Mouse (Mus musculus) lung, postnatal 4 days (tissue): ENCODE results near the gene Ltbp2.
A peak's percentile ranks its signal among the peaks of the same experiment; 100 is the strongest.

Experiments used
- DNase-seq, 2 experiments: peaks; one replicate each; pipeline ENCODE4 v3.0.0; 2021

The Ltbp2 gene

DNA sequence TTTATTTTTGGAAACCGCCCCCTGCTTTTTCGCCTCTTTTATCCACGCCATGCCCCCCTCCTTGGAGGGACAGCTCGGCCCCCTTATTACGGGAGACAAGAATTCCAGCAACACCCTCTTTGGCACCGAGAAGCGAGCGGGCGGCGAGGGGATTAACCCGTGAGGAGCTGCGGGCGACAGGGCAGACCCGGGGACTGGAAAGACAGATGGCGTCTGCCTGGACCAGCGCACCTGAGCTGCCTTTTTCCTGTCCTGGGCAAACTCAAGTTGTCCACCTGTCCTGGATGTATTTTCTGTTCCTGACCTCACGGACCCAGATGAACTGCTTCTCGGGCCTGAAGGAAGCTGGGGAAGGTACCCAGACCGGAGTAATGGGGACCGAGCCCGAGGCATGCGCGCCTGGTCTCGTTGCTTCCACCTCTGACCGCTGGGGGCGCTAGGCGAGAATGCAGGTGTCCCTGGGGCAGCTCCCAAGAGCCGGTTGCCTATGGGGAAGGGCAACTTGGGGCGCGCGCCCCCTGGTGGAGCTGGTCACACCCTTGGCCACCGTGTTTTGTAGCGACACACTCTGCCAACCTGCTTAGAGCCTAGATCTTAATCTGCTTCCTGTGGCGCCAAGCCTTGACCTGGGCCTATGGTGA is at the start of gene Ltbp2:
Gene Ltbp2 (minus strand): TSS at position 52 of the 641 bp plus-strand sequence.
- peak; percentile 92 to 93 for DNase-seq

DNA sequence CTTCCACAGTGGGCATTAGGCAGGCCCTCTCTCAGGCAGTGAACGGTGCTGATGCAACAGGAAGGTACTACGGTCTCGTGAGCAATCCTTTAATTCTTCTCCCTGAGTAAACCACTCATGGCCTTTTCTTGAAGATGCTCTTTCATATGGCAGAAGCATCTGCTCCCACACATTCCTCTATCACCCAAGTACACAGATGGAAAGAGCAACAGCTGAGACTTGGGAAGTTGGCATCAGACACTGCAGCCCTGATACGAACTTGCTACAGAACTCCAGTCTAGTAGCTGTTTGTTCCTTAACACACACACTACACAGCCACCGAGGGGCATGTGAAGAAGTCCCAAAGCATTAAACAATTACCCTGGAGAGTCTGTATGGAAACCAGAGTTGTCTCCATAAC is 48.0 kb upstream of the Ltbp2 start:
- DNase-seq: no peak

DNA sequence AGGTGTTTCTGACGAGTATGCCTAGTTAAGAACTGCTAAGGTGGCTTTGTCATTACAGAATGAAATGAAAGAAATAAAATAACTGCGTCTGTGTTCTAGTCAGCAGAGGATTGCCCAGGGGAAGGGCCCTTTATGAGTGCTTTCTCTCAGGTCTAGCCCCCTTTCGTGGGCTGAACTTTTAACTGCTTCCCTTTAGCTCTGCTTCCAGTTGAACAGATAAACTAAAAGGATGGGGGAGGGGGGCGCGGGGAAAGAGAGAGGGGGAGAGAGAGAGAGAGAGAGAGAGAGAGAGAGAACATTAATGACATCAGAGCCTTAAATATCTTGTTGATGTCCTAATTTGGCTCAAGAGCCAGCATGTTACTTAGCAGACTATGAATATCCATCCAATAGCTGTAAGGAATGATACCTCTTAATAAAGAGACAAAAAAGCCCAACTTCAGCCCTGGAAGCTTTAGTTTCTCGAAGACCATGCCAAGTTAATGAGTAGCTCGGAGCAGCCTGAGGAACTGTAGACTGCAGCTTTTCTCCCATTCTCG is 45.6 kb upstream of the Ltbp2 start:
- no peak for DNase-seq

- no peak for DNase-seq
Observed at GRCm38 (mm10) chr12:84918809-84919208, 42.5 kb upstream of the Ltbp2 start.

- DNase-seq: no peak
Observed at GRCm38 (mm10) chr12:84917799-84918198, 41.5 kb upstream of the Ltbp2 start.

- no peak for DNase-seq
Observed at GRCm38 (mm10) chr12:84914959-84915358, 38.6 kb upstream of the Ltbp2 start.

GRCm38 (mm10) chr12:84912652-84913104 is 36.3 kb upstream of the Ltbp2 start:
- peak; percentile 51 to 78 for DNase-seq

GRCm38 (mm10) chr12:84911640-84912039 is 35.3 kb upstream of the Ltbp2 start:
- no peak for DNase-seq

DNA sequence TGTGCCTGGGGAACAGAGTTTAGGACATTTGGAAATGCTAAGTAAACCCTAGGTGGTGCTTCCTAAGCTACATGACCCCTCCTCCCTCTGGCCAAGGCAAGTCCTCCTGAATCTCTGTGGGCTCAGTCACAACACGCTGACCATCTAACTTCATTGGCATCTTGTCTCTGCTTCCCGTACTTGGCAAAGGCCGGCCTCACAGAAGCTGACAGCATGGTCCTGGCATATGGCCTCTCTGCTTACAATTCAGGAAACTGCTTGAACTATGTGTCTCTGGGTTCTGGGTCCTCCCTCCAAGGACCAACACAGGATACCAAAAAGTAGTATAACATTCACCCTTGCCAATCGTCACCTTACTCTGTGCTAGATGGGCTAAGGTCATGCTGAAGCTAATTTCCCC is 33.7 kb upstream of the Ltbp2 start:
- DNase-seq: no peak

- peak; percentile 41 to 75 for DNase-seq
Observed at GRCm38 (mm10) chr12:84907627-84908480, 31.5 kb upstream of the Ltbp2 start.

- DNase-seq: peak in 1 of 2 experiments; percentile 47
Observed at GRCm38 (mm10) chr12:84907024-84907626, 30.8 kb upstream of the Ltbp2 start.

GRCm38 (mm10) chr12:84904399-84904798 is 28.1 kb upstream of the Ltbp2 start:
- DNase-seq: no peak

GRCm38 (mm10) chr12:84900317-84900716 is 24.0 kb upstream of the Ltbp2 start:
- no peak for DNase-seq

- no peak for DNase-seq
Observed at GRCm38 (mm10) chr12:84897322-84897721, 21.0 kb upstream of the Ltbp2 start.

- peak; percentile 63 to 76 for DNase-seq
Observed at GRCm38 (mm10) chr12:84896235-84896634, 19.9 kb upstream of the Ltbp2 start.

- no peak for DNase-seq
Observed at GRCm38 (mm10) chr12:84893648-84894628, 17.6 kb upstream of the Ltbp2 start.

GRCm38 (mm10) chr12:84890289-84890688 is 14.0 kb upstream of the Ltbp2 start:
- DNase-seq: no peak

- DNase-seq: peak; percentile 72 to 88
Observed at GRCm38 (mm10) chr12:84885107-84885876, 9.0 kb upstream of the Ltbp2 start.

DNA sequence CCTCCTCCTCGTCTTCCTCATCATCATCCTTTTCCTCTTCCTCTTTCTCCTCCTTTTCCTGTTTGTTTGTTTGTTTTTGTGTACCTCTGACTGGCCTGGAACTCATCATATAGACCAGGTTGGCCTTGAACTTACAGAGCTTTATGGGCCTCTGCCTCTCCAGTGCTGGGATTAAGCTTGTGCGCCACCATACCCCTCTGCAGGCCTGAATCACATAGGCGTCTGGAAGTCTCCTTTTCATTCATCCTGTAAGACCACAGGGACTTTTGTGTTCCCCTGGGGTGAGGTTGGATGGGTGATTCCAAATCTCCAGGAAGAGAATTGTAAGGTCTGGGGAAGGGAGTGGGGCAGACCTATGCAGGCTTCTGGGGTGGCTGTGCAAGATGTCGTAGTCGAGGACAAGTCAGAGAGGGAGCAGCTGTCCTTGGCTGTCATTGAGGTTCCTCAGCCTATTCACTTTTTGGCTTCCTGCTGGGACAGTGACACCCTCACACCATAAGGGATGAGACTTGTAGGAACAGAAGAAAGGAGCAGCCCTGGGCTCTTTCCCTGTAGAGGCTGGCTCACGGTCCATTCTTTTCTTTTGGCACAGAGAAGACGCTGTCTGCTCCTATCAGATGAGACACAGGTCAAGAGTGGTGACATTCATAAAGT is 8.2 kb upstream of the Ltbp2 start:
- peak; percentile 27 to 57 for DNase-seq

DNA sequence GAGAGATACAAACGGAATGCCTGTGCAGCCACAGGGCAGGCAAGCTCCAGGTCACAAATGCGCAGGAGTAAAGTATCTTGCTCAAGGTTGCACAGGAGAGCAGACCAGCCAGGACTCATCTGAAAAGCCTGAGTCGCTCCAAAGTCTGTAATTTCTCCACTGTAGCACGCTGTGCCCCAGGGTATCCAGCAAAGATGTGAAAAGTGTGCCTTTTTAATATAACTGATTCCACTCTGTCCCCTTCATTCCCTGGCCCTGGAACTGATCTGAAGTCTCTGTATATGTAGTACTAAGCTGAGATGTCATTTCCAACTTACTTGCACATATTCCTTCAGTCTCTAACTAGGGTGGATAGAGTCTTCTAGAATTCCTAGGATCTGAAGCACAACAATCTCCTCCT is 6.5 kb upstream of the Ltbp2 start:
- no peak for DNase-seq

GRCm38 (mm10) chr12:84880091-84880490 is 3.8 kb upstream of the Ltbp2 start:
- DNase-seq: peak; percentile 42 to 69
